Comparison of ENCODE assay signal across 8 mouse cellular contexts in genomic region chr2:179877551-179878215, GRCm38 (mm10).
DNase-seq lines count a peak whose midpoint lies in the region; ATAC-seq and TF ChIP-seq lines count a peak whose summit lies in the region.

No protein-coding gene starts in this region.

- peak; percentile 61 for DNase-seq in gastrocnemius, adult 2 months
- DNase-seq in gastrocnemius, postnatal 25 days, result no peak
- peak; percentile 71 to 74 for DNase-seq in right cerebral cortex, adult 2 months (ENCODE audit: low spot score in 2 of 2)
- no peak for DNase-seq in right cerebral cortex, adult 18-20 months
- peak; percentile 11 to 20 for DNase-seq in adrenal gland, postnatal 4 days (ENCODE audit: low spot score in 2 of 2)
- DNase-seq in frontal cortex, postnatal 36 days (ENCODE audit: low spot score in 2 of 2), result peak; percentile 48 to 55
- DNase-seq in lung, embryonic 14.5 days, result peak; percentile 59

- WGBS in lung, embryonic 14.5 days, result 61% methylated on average over 9 of the region's 9 CpGs

- no peaks in the 10 kb centered on the region for H3K27me3 ChIP-seq in lung, embryonic 14.5 days (ENCODE audit: insufficient read depth, low read length)

- H3K9ac ChIP-seq in lung, embryonic 14.5 days, result no peak overlapping the region

- no peak overlapping the region for H3K4me2 ChIP-seq in lung, embryonic 14.5 days

- H3K9me3 ChIP-seq in lung, embryonic 14.5 days (ENCODE audit: low read depth, low read length), result no peaks in the 10 kb centered on the region

- peak; percentile 82 for TF ChIP-seq CTCF in gastrocnemius, adult 2 months (IDR thresholded peaks at IDR 0.05)
- TF ChIP-seq CTCF in lung, embryonic 14.5 days (IDR thresholded peaks at IDR 0.05; ENCODE audit: low read depth), result peak; percentile 67

- H3K36me3 ChIP-seq in lung, embryonic 14.5 days (ENCODE audit: insufficient read depth), result no peaks in the 10 kb centered on the region

- intact Hi-C loops in gastrocnemius, adult 2 months (cut with DNase I), result loop anchor here (5.0 kb wide), 2 partner anchors 1120 to 1370 kb away; no protein-coding TSS in a partner anchor

- no peak overlapping the region for H3K27ac ChIP-seq in gastrocnemius, adult 2 months
- H3K27ac ChIP-seq in lung, embryonic 14.5 days (ENCODE audit: low read depth), result no peak overlapping the region

- H3K4me1 ChIP-seq in lung, embryonic 14.5 days (ENCODE audit: insufficient read depth), result no peaks in the 10 kb centered on the region

- ATAC-seq in lung, embryonic 14.5 days (ENCODE audit: insufficient read depth), result no peak
- ATAC-seq in megakaryocyte-erythroid progenitor cell, adult 5-6 weeks (replicated peaks; ENCODE audit: low FRiP score, low TSS enrichment, poor library complexity, severe bottlenecking), result no peak

- no peak overlapping the region for H3K4me3 ChIP-seq in gastrocnemius, adult 2 months
- no peak overlapping the region for H3K4me3 ChIP-seq in lung, embryonic 14.5 days (ENCODE audit: low read depth, low read length)

Comparison
In these comparisons a context has a peak if more than half of its experiments do, and no peak if none do; other contexts are left out.
1. DNase-seq: peak in gastrocnemius, adult 2 months (single experiment), right cerebral cortex, adult 2 months (2 of 2), adrenal gland, postnatal 4 days (2 of 2), frontal cortex, postnatal 36 days (2 of 2) and lung, embryonic 14.5 days (single experiment); none in gastrocnemius, postnatal 25 days (single experiment) and right cerebral cortex, adult 18-20 months (single experiment).